Mouse (Mus musculus): ENCODE results near the gene Gm21970.

GRCm38 (mm10) chr16:91374253-91374634 lies 17.3 kb upstream of the Gm21970 start:
- TF ChIP-seq CTCF (IDR thresholded peaks at IDR 0.05; ENCODE audit: extremely low read depth, insufficient read depth, insufficient read length, insufficient replicate concordance) (no peak), POLR2A (IDR thresholded peaks at IDR 0.05; ENCODE audit: low read depth, low read length) (no peak)
